Mouse (Mus musculus): ENCODE results near the gene Glis3. TPM values are rescaled to one million over a fixed set of nuclear protein-coding genes. Genes with fewer than 3 reads are reported as not detected.

The Glis3 gene
- total and polyA plus RNA-seq, 3 experiments = not detected

GRCm38 (mm10) chr19:28302831-28303242, 377.0 kb downstream of the Glis3 start:
- TF ChIP-seq GABPA (IDR thresholded peaks at IDR 0.05; ENCODE audit: low read depth, low read length) (no peak), NELFE (IDR thresholded peaks at IDR 0.05; ENCODE audit: low read depth, low read length) (no peak), NRF1 (IDR thresholded peaks at IDR 0.05; ENCODE audit: insufficient read depth, low read depth, low read length, poor library complexity, severe bottlenecking) (no peak), USF2 (IDR thresholded peaks at IDR 0.05; ENCODE audit: borderline replicate concordance in 1 of 2, insufficient read depth in 1 of 2, low read depth in 1 of 2, low read length in 2 of 2) (no peak), KAT2A (conservative IDR thresholded peaks at IDR 0.05; ENCODE audit: low read depth, low read length) (no peak), SIN3A (IDR thresholded peaks at IDR 0.05; ENCODE audit: low read length) (no peak), JUND (IDR thresholded peaks at IDR 0.05; ENCODE audit: low read depth, low read length) (no peak), UBTF (IDR thresholded peaks at IDR 0.05; ENCODE audit: borderline replicate concordance, insufficient read depth, low read depth, low read length) (no peak), MXI1 (IDR thresholded peaks at IDR 0.05; ENCODE audit: low read depth, low read length) (no peak), TAL1 (IDR thresholded peaks at IDR 0.05; ENCODE audit: low read length) (no peak), RAD21 (IDR thresholded peaks at IDR 0.05; ENCODE audit: low read depth, low read length) (no peak), TCF12 (IDR thresholded peaks at IDR 0.05; ENCODE audit: low read depth, low read length) (no peak)
- no peak for DNase-seq (ENCODE audit: low read depth, low spot score)
- H3K36me3 ChIP-seq (ENCODE audit: control insufficient read depth in 1 of 2, insufficient read depth in 2 of 2, low read length in 2 of 2) = no peaks in the 10 kb centered on the region
- H3K9ac ChIP-seq (ENCODE audit: control insufficient read depth, low read depth, low read length, poor library complexity, severe bottlenecking) = no peak overlapping the region
- H3K4me1 ChIP-seq (ENCODE audit: control insufficient read depth in 1 of 2, insufficient read depth in 2 of 2, low read length in 2 of 2) = no peaks in the 10 kb centered on the region
- H3K27me3 ChIP-seq (ENCODE audit: control insufficient read depth in 1 of 2, insufficient read depth in 2 of 2, low read length in 2 of 2) = no peaks in the 10 kb centered on the region
- H3K79me2 ChIP-seq (ENCODE audit: control insufficient read depth, insufficient read depth, low read length, poor library complexity) = no peaks in the 10 kb centered on the region
- no peak overlapping the region for H3K27ac ChIP-seq (ENCODE audit: control insufficient read depth, low read depth, low read length)
- no peaks in the 10 kb centered on the region for H3K9me3 ChIP-seq (replicated peaks; ENCODE audit: insufficient read depth, low read length)
- H3K4me3 ChIP-seq (ENCODE audit: control insufficient read depth in 1 of 2, insufficient read depth in 1 of 2, low read depth in 2 of 2, low read length in 2 of 2) = no peak overlapping the region

GRCm38 (mm10) chr19:28300226-28300625, 379.7 kb downstream of the Glis3 start:
- Histone ChIP-seq H3K9ac (ENCODE audit: control insufficient read depth, low read depth, low read length, poor library complexity, severe bottlenecking) (no peak overlapping the region), H3K4me3 (ENCODE audit: control insufficient read depth in 1 of 2, insufficient read depth in 1 of 2, low read depth in 2 of 2, low read length in 2 of 2) (no peak overlapping the region), H3K27me3 (ENCODE audit: control insufficient read depth in 1 of 2, insufficient read depth in 2 of 2, low read length in 2 of 2) (no peaks in the 10 kb centered on the region), H3K9me3 (replicated peaks; ENCODE audit: insufficient read depth, low read length) (no peaks in the 10 kb centered on the region), H3K79me2 (ENCODE audit: control insufficient read depth, insufficient read depth, low read length, poor library complexity) (no peaks in the 10 kb centered on the region), H3K27ac (ENCODE audit: control insufficient read depth, low read depth, low read length) (no peak overlapping the region), H3K36me3 (ENCODE audit: control insufficient read depth in 1 of 2, insufficient read depth in 2 of 2, low read length in 2 of 2) (no peaks in the 10 kb centered on the region), H3K4me1 (ENCODE audit: control insufficient read depth in 1 of 2, insufficient read depth in 2 of 2, low read length in 2 of 2) (no peaks in the 10 kb centered on the region)
- TF ChIP-seq MEF2A (IDR thresholded peaks at IDR 0.05; ENCODE audit: extremely low read depth, insufficient replicate concordance, low read depth, low read length, poor library complexity, severe bottlenecking) (no peak), CTCF (IDR thresholded peaks at IDR 0.05 in 2 of 3, conservative IDR thresholded peaks at IDR 0.05 in 1 of 3; ENCODE audit: control insufficient read depth in 1 of 3, insufficient read depth in 1 of 3, low read depth in 2 of 3, low read length in 3 of 3, poor library complexity in 1 of 3, severe bottlenecking in 1 of 3) (no peak), MAFK (IDR thresholded peaks at IDR 0.05; ENCODE audit: borderline replicate concordance, low read depth, low read length) (no peak), CHD1 (IDR thresholded peaks at IDR 0.05; ENCODE audit: low read depth, low read length) (no peak), UBTF (IDR thresholded peaks at IDR 0.05; ENCODE audit: borderline replicate concordance, insufficient read depth, low read depth, low read length) (no peak), BHLHE40 (IDR thresholded peaks at IDR 0.05; ENCODE audit: borderline replicate concordance, low read depth, low read length) (no peak), EP300 (IDR thresholded peaks at IDR 0.05; ENCODE audit: low read depth in 1 of 2, low read length in 2 of 2) (no peak), USF1 (IDR thresholded peaks at IDR 0.05; ENCODE audit: low read depth, low read length) (no peak), JUND (IDR thresholded peaks at IDR 0.05; ENCODE audit: low read depth, low read length) (no peak), HCFC1 (IDR thresholded peaks at IDR 0.05; ENCODE audit: low read depth, low read length) (no peak), MXI1 (IDR thresholded peaks at IDR 0.05; ENCODE audit: low read depth, low read length) (no peak), MYB (IDR thresholded peaks at IDR 0.05; ENCODE audit: low read depth, low read length) (no peak), USF2 (IDR thresholded peaks at IDR 0.05; ENCODE audit: borderline replicate concordance in 1 of 2, insufficient read depth in 1 of 2, low read depth in 1 of 2, low read length in 2 of 2) (no peak), POLR2AphosphoS5 (IDR thresholded peaks at IDR 0.05; ENCODE audit: borderline replicate concordance, low read depth, low read length) (no peak), MYC (IDR thresholded peaks at IDR 0.05; ENCODE audit: low read depth, low read length) (no peak), TBP (IDR thresholded peaks at IDR 0.05; ENCODE audit: low read depth, low read length) (no peak), RCOR1 (IDR thresholded peaks at IDR 0.05; ENCODE audit: low read depth, low read length) (no peak), GABPA (IDR thresholded peaks at IDR 0.05; ENCODE audit: low read depth, low read length) (no peak)
- no peak for DNase-seq (ENCODE audit: low read depth, low spot score)

All from MEL (cell line).